Mouse (Mus musculus) forebrain, embryonic 11.5 days (tissue): ENCODE data around the gene Kctd11. TPM values are rescaled to one million over a fixed set of nuclear protein-coding genes. Genes with fewer than 3 reads are reported as not detected.
A peak's percentile ranks its signal among the peaks of the same experiment; 100 is the strongest.
"Not testable (repeated sequence)": the region's sequence is repeated elsewhere in the genome, so short reads cannot be mapped to it uniquely, and the experiment has no call there.

Source experiments
- ATAC-seq: fragments of 200-750 bp; cut with Nextera tagmentation; replicated peaks from 2 replicates; pipeline ENCODE4 v1.8.0; 2017; ENCODE audit warnings: moderate TSS enrichment; ENCODE audit not compliant: low FRiP score
- DNase-seq: peaks from one replicate; pipeline ENCODE4 v3.0.0-alpha.2; 2017; ENCODE audit warnings: low spot score
- H3K27ac ChIP-seq: fragments of 300-500 bp; sonication (generic); 2 replicates; pipeline ENCODE4 v1.5.1; 2014; ENCODE audit warnings: low read depth, low read length
- H3K27me3 ChIP-seq: fragments of 300-500 bp; sonication (generic); 2 replicates; pipeline ENCODE4 v1.6.1; 2014; ENCODE audit warnings: mild to moderate bottlenecking, low read length, mixed read lengths; ENCODE audit not compliant: control insufficient read depth, insufficient read depth
- H3K36me3 ChIP-seq: fragments of 300-500 bp; sonication (generic); 2 replicates; pipeline ENCODE4 v1.6.1; 2014; ENCODE audit warnings: mild to moderate bottlenecking, low read length, moderate library complexity, mixed read lengths; ENCODE audit not compliant: control insufficient read depth, insufficient read depth
- H3K4me1 ChIP-seq: fragments of 300-500 bp; sonication (generic); replicated peaks from 2 replicates; pipeline ENCODE4 v1.6.1; 2014; ENCODE audit warnings: low read length, mixed read lengths; ENCODE audit not compliant: control insufficient read depth, insufficient read depth
- H3K4me2 ChIP-seq: fragments of 300-500 bp; sonication (generic); 2 replicates; pipeline ENCODE4 v1.6.1; 2014; ENCODE audit warnings: low read depth, mild to moderate bottlenecking, low read length, moderate library complexity, mixed read lengths; ENCODE audit not compliant: severe bottlenecking
- H3K4me3 ChIP-seq: fragments of 300-500 bp; sonication (generic); 2 replicates; pipeline ENCODE4 v1.5.1; 2014; ENCODE audit warnings: low read depth, low read length
- H3K9ac ChIP-seq: fragments of 300-500 bp; sonication (generic); 2 replicates; pipeline ENCODE4 v1.6.1; 2014; ENCODE audit warnings: low read length
- H3K9me3 ChIP-seq: fragments of 300-500 bp; sonication (generic); 2 replicates; pipeline ENCODE4 v1.6.1; 2016; ENCODE audit warnings: low read length, mixed read lengths; ENCODE audit not compliant: control insufficient read depth
- WGBS: fragments of 180-500 bp; shearing (Covaris S2); extraction: QIAGEN DNeasy Blood & Tissue Kit; methylation state at CpG from one replicate; pipeline ENCODE4 v1.1.7; 2014; 5-methylcytosine and 5-hydroxymethylcytosine counted together
- polyA plus RNA-seq: library from polyadenylated mRNA; unstranded; fragments of >200 nt; fragmentation: Nextera tagmentation; extraction: Ambion mirVana; gene quantifications from 2 replicates; pipeline ENCODE4 v1.2.1, GENCODE M21; 2014

Kctd11 gene
- 2.9 and 3.0 TPM in 2 replicates for polyA plus RNA-seq

DNA sequence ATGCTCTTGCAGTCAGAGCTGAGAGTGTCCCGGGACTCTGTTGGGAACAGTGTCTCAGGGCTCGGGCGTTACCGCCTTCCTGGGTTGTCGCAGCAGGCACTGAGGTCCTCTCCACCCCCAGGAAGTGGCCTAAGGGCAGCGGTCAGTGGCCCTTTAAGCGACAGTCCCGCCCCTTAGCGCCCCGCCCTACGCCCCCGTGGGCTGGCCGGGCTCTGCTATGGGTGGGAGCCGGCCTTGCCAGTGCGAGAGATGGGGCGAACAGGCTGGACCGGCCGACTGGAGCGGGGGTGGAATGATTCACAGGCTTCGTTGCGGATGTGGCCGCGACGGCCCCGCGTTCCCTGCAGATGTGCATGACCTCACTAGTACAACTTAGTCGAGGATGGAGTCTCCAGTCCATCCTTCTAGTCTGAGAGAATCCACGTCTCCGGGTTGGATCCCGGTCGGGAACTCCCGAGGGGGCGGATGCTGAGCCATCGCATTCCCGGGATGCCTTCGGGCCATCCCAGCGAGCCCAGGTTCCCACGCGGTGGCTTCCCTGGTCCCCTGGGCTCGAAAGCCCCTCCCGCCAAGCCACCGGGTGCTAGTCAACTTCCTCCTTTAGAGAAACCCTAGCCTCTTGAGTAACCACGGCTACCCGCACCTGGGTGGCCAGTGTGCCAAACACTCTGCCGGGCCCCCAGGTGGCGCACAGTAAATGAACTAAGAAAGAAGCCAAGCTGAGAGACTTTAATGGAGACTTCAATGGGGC lies at the start of gene Kctd11:
Gene Kctd11, minus strand, starts transcription at position 554 of the 751 bp plus-strand sequence.
- Histone ChIP-seq H3K9ac (peak within 1 kb of the TSS; percentile 48), H3K4me3 (peak within 1 kb of the TSS; percentile 39), H3K4me1 (peaks cover 6% of the 10 kb centered on the region; the same call in 1 of the 2 replicates), H3K9me3 (no peaks in the 10 kb centered on the region), H3K27me3 (peaks cover 5% of the 10 kb centered on the region; the same call in 1 of the 2 replicates), H3K4me2 (peak within 1 kb of the TSS; percentile 67), H3K36me3 (no peaks in the 10 kb centered on the region), H3K27ac (peak within 1 kb of the TSS; percentile 32)
- ATAC-seq = peak; percentile 85
- WGBS = under 1% methylated on average over 46 of the region's 46 CpGs
- DNase-seq = peak; percentile 88

DNA sequence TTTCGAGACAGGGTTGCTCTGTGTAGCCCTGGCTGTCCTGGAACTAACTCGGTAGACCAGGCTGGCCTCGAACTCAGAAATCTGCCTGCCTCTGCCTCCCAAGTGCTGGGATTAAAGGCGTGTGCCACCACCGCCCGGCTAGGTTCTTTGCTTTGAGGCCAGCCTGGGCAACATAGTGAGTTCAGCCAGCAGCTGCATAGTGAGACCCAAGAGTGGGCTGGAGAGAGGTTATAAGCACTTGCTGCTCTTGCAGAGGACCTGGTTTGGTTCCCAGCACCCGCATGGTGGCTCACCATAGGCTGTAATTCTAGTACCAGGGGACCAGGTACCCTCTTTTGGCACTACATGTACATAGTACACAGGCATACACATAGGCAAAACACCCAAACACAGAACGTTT lies 49.0 kb upstream of the Kctd11 start:
- H3K27me3 ChIP-seq, H3K4me2 ChIP-seq, DNase-seq, H3K9me3 ChIP-seq, H3K27ac ChIP-seq, H3K36me3 ChIP-seq, H3K9ac ChIP-seq, H3K4me3 ChIP-seq, H3K4me1 ChIP-seq, ATAC-seq: not testable (repeated sequence)
- 90% methylated on average over 8 of the region's 8 CpGs for WGBS

DNA sequence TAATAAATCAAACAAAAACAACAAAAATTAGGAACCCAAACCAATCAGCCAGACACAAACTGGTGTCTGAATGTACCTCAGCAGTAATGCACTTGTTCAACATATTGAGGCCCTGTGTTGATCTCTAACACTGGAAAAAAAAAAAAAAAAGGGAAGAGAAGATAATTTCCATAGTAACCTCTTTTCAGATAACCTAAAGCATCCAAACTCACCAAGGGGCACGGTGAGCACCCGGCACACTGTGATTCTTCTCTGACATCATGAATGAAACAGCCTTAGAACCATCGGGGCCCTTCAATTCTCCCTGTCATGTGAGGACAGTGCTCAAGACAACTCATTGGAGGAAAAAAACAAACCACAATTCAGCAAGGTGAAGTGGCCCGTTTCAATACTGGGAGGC lies 48.5 kb upstream of the Kctd11 start:
- no peak overlapping the region for H3K27ac ChIP-seq
- DNase-seq (no peak), ATAC-seq (no peak)
- no peak overlapping the region for H3K4me2 ChIP-seq
- 85% methylated on average over 4 of the region's 4 CpGs for WGBS
- no peak overlapping the region for H3K4me3 ChIP-seq
- H3K4me1 ChIP-seq = peaks cover 2% of the 10 kb centered on the region; the same call in 1 of the 2 replicates
- H3K9ac ChIP-seq = no peak overlapping the region
- H3K36me3 ChIP-seq = no peaks in the 10 kb centered on the region
- H3K27me3 ChIP-seq = peaks cover 2% of the 10 kb centered on the region; the same call in 1 of the 2 replicates
- no peaks in the 10 kb centered on the region for H3K9me3 ChIP-seq

DNA sequence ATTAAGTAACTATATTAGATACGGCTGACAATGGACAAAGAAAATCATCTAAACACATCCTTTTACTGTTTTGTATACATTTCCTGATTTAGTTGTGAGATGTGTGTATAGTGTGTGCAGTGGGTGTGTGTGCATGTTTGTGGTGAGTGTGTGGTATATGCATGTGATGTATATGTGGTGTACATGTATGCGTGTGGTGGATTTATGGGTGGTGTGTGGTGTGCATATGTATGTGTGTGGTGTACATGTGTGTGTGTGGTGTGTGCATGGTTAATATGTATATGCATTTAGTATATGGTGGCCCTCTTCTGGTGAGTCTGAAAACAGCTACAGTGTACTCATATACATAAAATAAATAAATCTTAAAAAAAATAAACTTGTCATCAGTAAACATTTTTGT lies 46.3 kb upstream of the Kctd11 start:
- ATAC-seq (no peak), DNase-seq (no peak)
- Histone ChIP-seq H3K4me3 (no peak overlapping the region), H3K27ac (no peak overlapping the region), H3K4me1 (peaks cover 3% of the 10 kb centered on the region; the same call in 1 of the 2 replicates), H3K9me3 (no peaks in the 10 kb centered on the region), H3K36me3 (no peaks in the 10 kb centered on the region), H3K9ac (no peak overlapping the region), H3K27me3 (no peaks in the 10 kb centered on the region), H3K4me2 (no peak overlapping the region)
- 94% methylated on average over 2 of the region's 2 CpGs for WGBS

DNA sequence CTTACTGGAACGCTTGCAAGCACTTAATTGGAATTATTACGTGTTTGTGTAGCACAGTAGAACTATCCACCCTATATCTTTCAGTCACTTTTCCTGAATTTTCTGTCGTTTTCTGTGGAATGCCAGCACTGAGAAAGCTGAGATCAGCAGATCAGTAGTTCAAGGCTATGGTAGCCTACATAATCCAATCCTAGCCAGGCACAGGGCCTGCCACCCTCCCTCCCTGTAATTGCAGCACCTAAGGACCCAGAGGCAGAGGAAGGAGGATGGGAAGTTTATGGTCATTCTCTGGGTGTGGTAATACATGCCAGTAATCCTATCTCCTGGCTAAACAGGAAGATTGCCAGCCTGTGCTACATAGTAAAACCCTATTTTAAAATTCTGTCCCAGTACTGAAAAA lies 41.6 kb upstream of the Kctd11 start:
- no peak for ATAC-seq
- H3K4me2 ChIP-seq = peak overlapping the region; percentile 93; the same call in 1 of the 2 replicates
- DNase-seq = no peak
- H3K9me3 ChIP-seq = no peaks in the 10 kb centered on the region
- H3K36me3 ChIP-seq = peaks cover under 1% of the 10 kb centered on the region; the same call in 1 of the 2 replicates
- H3K27ac ChIP-seq = no peak overlapping the region
- peaks cover 14% of the 10 kb centered on the region for H3K4me1 ChIP-seq
- peak overlapping the region; percentile 69; the same call in 1 of the 2 replicates for H3K9ac ChIP-seq
- 72% methylated on average over 3 of the region's 3 CpGs for WGBS
- H3K27me3 ChIP-seq = no peaks in the 10 kb centered on the region
- no peak overlapping the region for H3K4me3 ChIP-seq

DNA sequence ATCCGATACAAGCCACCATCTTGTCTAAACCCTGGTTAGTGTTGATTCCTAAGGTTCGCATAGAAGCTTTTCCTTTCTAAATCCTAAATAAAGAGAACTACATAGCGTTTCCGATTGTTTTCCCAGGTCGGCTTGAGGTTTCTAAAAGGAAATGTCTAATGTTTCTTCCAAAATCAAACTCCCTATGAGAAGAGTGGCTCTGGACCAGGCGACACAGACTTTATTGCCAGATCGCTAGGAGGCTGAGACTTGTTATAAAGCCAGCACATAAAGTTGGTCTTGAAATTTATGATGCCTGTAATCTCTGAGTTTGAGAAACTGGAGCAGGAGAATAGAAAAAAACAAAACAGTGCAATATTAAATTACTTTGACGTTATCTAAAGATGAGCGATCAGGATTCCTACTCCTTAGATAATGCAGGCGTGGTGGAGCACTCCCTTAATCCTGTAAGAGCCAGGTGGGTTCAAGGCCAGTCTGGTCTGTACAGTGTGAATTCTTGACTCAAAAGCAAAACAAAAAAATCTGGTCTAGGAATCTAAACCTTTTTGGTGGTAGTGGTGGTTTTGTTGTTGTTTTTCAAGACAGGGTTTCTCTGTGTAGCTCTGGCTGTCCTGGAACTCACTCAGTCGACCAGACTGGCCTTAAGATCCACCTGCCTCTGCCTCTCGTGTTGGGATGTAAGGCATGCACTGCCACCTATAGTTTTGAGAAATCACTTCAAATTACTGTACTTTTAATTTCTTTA lies 41.0 kb upstream of the Kctd11 start:
- peaks cover 14% of the 10 kb centered on the region for H3K4me1 ChIP-seq
- DNase-seq (no peak), ATAC-seq (no peak)
- H3K4me3 ChIP-seq = peak overlapping the region; percentile 97
- WGBS = 5% methylated on average over 12 of the region's 12 CpGs
- peak overlapping the region; percentile 93 for H3K4me2 ChIP-seq
- no peaks in the 10 kb centered on the region for H3K9me3 ChIP-seq
- peaks cover 7% of the 10 kb centered on the region for H3K36me3 ChIP-seq
- H3K27ac ChIP-seq = peak overlapping the region; percentile 94
- no peaks in the 10 kb centered on the region for H3K27me3 ChIP-seq
- H3K9ac ChIP-seq = peak overlapping the region; percentile 69

DNA sequence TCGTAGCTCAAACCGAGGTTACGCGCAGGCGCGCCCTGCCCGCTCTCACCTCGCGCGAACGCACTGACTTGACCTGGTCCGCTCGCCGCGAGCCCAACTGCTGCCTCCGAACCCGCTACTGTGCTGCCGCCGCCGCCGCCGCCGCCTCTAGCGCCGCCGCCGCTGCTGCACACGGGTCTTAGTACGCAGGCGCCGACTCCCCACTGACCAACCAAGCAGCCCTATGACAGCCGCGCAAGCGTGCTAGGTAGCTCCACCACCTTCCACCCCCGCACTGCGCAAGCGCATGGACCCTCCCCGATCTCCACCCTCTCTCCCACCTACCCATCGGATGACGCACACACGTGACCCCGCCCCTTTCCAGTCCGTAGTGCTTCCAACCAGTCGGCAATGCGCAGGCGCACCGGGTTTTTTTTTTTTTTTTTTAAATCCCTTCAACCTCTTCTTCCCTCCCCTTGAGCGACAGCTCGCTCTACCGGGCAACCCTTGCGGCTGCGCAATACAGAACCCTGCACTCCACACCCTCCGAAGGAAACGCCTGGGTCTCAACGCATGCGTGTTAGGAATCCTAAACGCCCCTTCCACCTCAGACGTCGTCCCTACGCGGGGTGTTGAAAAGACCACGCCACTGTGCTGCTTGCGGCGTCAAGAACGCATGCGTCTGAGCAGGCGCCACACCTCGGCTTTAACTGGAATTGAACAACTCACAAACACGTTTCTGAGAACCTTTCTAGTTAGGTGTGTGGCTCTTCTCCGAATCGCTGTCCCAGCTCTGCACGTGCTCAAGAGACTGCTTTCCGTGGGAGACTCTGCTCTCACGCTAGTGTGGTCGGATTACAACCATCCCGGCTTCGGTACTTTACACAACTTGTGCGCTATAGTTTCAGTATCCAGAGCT lies 40.2 kb upstream of the Kctd11 start, which contains the start of gene Eif5a:
Gene Eif5a, minus strand, starts transcription at position 845 of the 898 bp plus-strand sequence.
- Histone ChIP-seq H3K9me3 (no peaks in the 10 kb centered on the region), H3K27me3 (no peaks in the 10 kb centered on the region), H3K27ac (peak within 1 kb of the TSS; percentile 94), H3K36me3 (peaks cover 7% of the 10 kb centered on the region), H3K4me1 (peaks cover 14% of the 10 kb centered on the region), H3K9ac (peak within 1 kb of the TSS; percentile 95), H3K4me2 (peak within 1 kb of the TSS; percentile 93), H3K4me3 (peak within 1 kb of the TSS; percentile 97)
- peak; percentile 96 for ATAC-seq
- WGBS = under 1% methylated on average over 78 of the region's 78 CpGs
- DNase-seq = peak; percentile 100
